Mouse (Mus musculus): ENCODE results near the gene Pabpn1l. TPM values are rescaled to one million over a fixed set of nuclear protein-coding genes. Genes with fewer than 3 reads are reported as not detected.

Gene Pabpn1l
- total and polyA plus RNA-seq, 3 experiments, result 0.10 to 0.52 TPM; not detected in 1

DNA sequence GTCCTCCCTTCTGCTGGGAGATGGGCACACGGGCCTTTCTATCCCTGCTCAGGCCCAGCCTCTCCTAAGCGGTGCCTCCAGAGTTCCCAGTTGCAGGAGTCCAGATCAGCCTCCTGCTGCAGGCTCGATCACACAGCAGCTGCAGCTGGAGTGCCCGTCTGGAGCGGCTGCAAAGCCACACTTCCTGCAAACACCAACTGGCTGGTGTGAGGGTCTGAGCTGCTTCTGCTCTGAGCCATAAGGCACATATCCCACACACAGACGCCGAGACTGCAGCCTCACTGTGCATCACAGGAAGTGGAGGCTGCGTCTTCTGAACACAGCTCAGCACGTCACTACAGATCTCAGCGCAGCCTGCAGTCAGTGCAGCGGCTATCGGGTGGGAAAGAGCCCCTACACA is 44.3 kb upstream of the Pabpn1l start:
- 33% methylated on average over 12 of the region's 12 CpGs for WGBS
- Histone ChIP-seq H3K79me2 (replicated peaks; ENCODE audit: control insufficient read depth, insufficient read depth, low read length) (peaks cover 4% of the 10 kb centered on the region), H3K36me3 (ENCODE audit: control insufficient read depth, insufficient read depth, low read length) (no peaks in the 10 kb centered on the region), H3K27me3 (ENCODE audit: control insufficient read depth, insufficient read depth, low read length) (no peaks in the 10 kb centered on the region), H3K4me3 (no peak overlapping the region; the same call in 1 of the 2 replicates), H3K9ac (ENCODE audit: low read depth, low read length) (peak overlapping the region; percentile 28), H3K4me1 (ENCODE audit: control insufficient read depth, insufficient read depth, low read length) (peaks cover 57% of the 10 kb centered on the region), H3K27ac (peak overlapping the region; percentile 90)
- TF ChIP-seq EP300 (IDR thresholded peaks at IDR 0.05; ENCODE audit: insufficient read depth, low read depth, low read length) (no peak), POLR2A (IDR thresholded peaks at IDR 0.05; ENCODE audit: insufficient read depth, low read depth, low read length) (0 out of 2 replicates have a peak, but pooled peaks have one; percentile 15), CTCF (IDR thresholded peaks at IDR 0.05) (no peak)
- intact Hi-C loops (cut with DNase I), result loop anchor here (1.0 kb wide), 1 partner anchor 9 kb away; no protein-coding TSS in a partner anchor
- peak; percentile 55 to 57 for DNase-seq

DNA sequence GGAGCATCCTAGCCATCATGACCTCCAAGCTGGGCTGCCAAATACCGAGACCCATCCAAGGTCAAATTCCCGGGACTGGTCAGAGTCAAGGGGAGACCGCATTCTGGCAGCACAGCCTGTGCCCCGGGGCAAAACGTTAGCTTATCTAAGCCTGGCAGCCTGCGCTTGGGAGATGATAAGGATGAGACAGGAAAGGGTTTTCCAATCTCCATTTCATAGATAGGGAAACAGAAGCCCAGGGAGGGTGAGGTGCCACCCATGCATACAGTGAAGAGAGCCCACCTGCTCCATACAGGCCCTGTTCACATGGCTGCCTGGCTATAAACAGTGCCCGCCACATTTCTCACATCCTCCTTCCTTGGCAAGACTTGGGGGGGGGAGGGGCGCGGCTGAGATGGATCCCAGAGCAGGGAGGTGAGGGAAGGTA is 43.8 kb upstream of the Pabpn1l start:
- TF ChIP-seq CTCF (IDR thresholded peaks at IDR 0.05) (no peak), EP300 (IDR thresholded peaks at IDR 0.05; ENCODE audit: insufficient read depth, low read depth, low read length) (peak; percentile 85)
- peak overlapping the region; percentile 28 for H3K9ac ChIP-seq (ENCODE audit: low read depth, low read length)
- no peaks in the 10 kb centered on the region for H3K27me3 ChIP-seq (ENCODE audit: control insufficient read depth, insufficient read depth, low read length)
- intact Hi-C loops (cut with DNase I), result no loop called here
- peak; percentile 70 to 78 for DNase-seq
- WGBS, result 3% methylated on average over 9 of the region's 9 CpGs
- peak overlapping the region; percentile 90 for H3K27ac ChIP-seq
- H3K4me1 ChIP-seq (ENCODE audit: control insufficient read depth, insufficient read depth, low read length), result peaks cover 62% of the 10 kb centered on the region
- no peak overlapping the region; the same call in 1 of the 2 replicates for H3K4me3 ChIP-seq
- peaks cover 5% of the 10 kb centered on the region for H3K79me2 ChIP-seq (replicated peaks; ENCODE audit: control insufficient read depth, insufficient read depth, low read length)
- no peaks in the 10 kb centered on the region for H3K36me3 ChIP-seq (ENCODE audit: control insufficient read depth, insufficient read depth, low read length)

DNA sequence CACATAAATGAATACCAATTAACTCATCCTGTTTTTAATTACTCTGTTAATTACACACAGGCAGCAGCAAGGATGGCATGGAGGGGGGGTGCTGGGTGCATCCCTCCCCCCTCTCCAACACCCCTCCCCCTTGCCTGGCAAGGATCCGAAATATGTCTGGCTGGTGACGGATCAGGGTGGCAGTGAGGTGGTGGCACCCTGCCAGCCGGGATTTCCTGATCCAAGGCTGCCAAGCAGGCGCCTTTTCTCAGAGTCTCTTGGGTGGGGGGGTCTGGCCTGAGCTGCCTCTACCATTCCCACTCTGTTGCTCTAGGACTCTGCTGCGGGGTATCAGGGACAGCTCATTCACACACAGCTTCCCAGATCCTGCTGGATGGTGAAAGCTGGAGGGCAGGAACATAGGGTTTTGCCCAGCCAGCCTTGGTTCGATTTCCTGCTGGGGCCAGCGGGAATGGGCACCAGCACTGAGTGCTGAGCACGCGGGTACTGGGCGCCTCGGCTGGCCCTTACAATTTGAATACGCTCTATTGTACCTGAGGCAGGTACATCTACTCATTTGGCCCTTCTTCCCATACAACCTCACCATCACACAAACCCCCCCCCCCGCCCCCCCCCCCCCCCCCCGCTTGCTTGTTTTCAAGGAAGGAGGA is 43.3 kb upstream of the Pabpn1l start:
- no peaks in the 10 kb centered on the region for H3K36me3 ChIP-seq (ENCODE audit: control insufficient read depth, insufficient read depth, low read length)
- H3K27ac ChIP-seq, result peak overlapping the region; percentile 90
- intact Hi-C loops (cut with DNase I), result loop anchor here (2.0 kb wide), 1 partner anchor 47 kb away; no protein-coding TSS in a partner anchor
- no peak for TF ChIP-seq POLR2A (IDR thresholded peaks at IDR 0.05; ENCODE audit: insufficient read depth, low read depth, low read length)
- no peak for TF ChIP-seq CTCF (IDR thresholded peaks at IDR 0.05)
- TF ChIP-seq EP300 (IDR thresholded peaks at IDR 0.05; ENCODE audit: insufficient read depth, low read depth, low read length), result no peak
- H3K79me2 ChIP-seq (replicated peaks; ENCODE audit: control insufficient read depth, insufficient read depth, low read length), result peaks cover 6% of the 10 kb centered on the region
- WGBS, result 18% methylated on average over 12 of the region's 14 CpGs
- peaks cover 64% of the 10 kb centered on the region for H3K4me1 ChIP-seq (ENCODE audit: control insufficient read depth, insufficient read depth, low read length)
- DNase-seq, result peak; percentile 79 to 80
- no peaks in the 10 kb centered on the region for H3K27me3 ChIP-seq (ENCODE audit: control insufficient read depth, insufficient read depth, low read length)
- H3K9ac ChIP-seq (ENCODE audit: low read depth, low read length), result peak overlapping the region; percentile 47
- H3K4me3 ChIP-seq, result 0 out of 2 replicates have a peak overlapping the region, but pooled peaks have one; percentile 19

DNA sequence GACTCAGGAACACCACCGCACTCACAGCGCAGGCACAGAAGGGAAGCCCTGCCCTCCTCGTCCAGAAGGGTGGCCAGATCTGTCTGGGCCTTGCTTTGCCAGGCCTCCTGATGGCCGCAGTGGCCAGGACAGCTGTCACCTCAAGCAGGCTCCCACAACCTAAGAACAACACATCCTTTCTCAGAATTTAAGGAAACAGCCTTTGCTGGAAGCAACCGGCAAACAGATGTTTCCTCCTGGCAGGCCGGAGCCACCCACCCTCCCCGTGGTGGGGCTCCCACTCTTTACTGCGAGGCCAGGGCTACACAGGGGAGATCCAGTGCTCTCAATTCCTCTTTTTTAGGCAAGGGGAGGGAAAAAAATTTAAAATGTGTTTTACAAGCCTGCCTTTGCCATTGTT is 42.7 kb upstream of the Pabpn1l start:
- intact Hi-C loops (cut with DNase I), result loop anchor here (2.0 kb wide), 1 partner anchor 48 kb away; no protein-coding TSS in a partner anchor
- DNase-seq, result peak; percentile 79 to 88
- Histone ChIP-seq H3K4me1 (ENCODE audit: control insufficient read depth, insufficient read depth, low read length) (peaks cover 62% of the 10 kb centered on the region), H3K27me3 (ENCODE audit: control insufficient read depth, insufficient read depth, low read length) (no peaks in the 10 kb centered on the region), H3K79me2 (replicated peaks; ENCODE audit: control insufficient read depth, insufficient read depth, low read length) (peaks cover 5% of the 10 kb centered on the region), H3K36me3 (ENCODE audit: control insufficient read depth, insufficient read depth, low read length) (no peaks in the 10 kb centered on the region), H3K4me3 (peak overlapping the region; percentile 15; the same call in 1 of the 2 replicates), H3K27ac (peak overlapping the region; percentile 90), H3K9ac (ENCODE audit: low read depth, low read length) (no peak overlapping the region)
- TF ChIP-seq POLR2A (IDR thresholded peaks at IDR 0.05; ENCODE audit: insufficient read depth, low read depth, low read length) (peak; percentile 69), EP300 (IDR thresholded peaks at IDR 0.05; ENCODE audit: insufficient read depth, low read depth, low read length) (peak; percentile 97), CTCF (IDR thresholded peaks at IDR 0.05) (peak; percentile 40)
- 23% methylated on average over 8 of the region's 8 CpGs for WGBS

- 63% methylated on average over 5 of the region's 5 CpGs for WGBS
These were observed 41.1 kb upstream of the Pabpn1l start for GRCm38 (mm10) chr8:122663670-122664069.

DNA sequence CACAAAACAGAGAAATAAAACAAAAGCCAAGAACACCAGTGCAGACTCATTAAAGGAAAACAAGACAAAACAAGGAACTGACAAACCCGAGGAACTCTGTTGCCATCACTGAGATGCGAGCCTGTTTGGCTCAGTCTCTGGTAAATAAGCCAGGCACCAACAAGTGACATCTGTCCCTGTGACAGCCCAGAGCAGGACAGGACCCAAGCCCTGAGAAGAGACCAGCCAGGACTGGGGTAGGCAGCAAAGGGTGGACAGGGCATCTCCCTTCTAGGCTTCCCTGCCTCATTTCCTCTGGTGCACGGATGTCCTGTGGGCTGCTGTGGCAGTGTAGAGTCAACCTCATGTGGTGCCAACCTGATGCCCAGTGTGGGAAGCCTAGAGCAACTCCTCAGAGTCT is 40.6 kb upstream of the Pabpn1l start:
- no peak overlapping the region for H3K9ac ChIP-seq (ENCODE audit: low read depth, low read length)
- H3K4me3 ChIP-seq, result no peak overlapping the region
- H3K27ac ChIP-seq, result peak overlapping the region; percentile 90
- intact Hi-C loops (cut with DNase I), result no loop called here
- H3K27me3 ChIP-seq (ENCODE audit: control insufficient read depth, insufficient read depth, low read length), result no peaks in the 10 kb centered on the region
- DNase-seq, result no peak
- 28% methylated on average over 3 of the region's 3 CpGs for WGBS
- peaks cover 67% of the 10 kb centered on the region for H3K4me1 ChIP-seq (ENCODE audit: control insufficient read depth, insufficient read depth, low read length)
- no peak for TF ChIP-seq POLR2A (IDR thresholded peaks at IDR 0.05; ENCODE audit: insufficient read depth, low read depth, low read length)
- TF ChIP-seq EP300 (IDR thresholded peaks at IDR 0.05; ENCODE audit: insufficient read depth, low read depth, low read length), result no peak
- no peak for TF ChIP-seq CTCF (IDR thresholded peaks at IDR 0.05)
- no peaks in the 10 kb centered on the region for H3K36me3 ChIP-seq (ENCODE audit: control insufficient read depth, insufficient read depth, low read length)
- H3K79me2 ChIP-seq (replicated peaks; ENCODE audit: control insufficient read depth, insufficient read depth, low read length), result peaks cover 5% of the 10 kb centered on the region

More at GRCm38 (mm10) chr8:122663670-122664069, 41.1 kb upstream of the Pabpn1l start:
- Histone ChIP-seq H3K4me3 (no peak overlapping the region), H3K36me3 (ENCODE audit: control insufficient read depth, insufficient read depth, low read length) (no peaks in the 10 kb centered on the region), H3K27ac (peak overlapping the region; percentile 90), H3K27me3 (ENCODE audit: control insufficient read depth, insufficient read depth, low read length) (no peaks in the 10 kb centered on the region), H3K4me1 (ENCODE audit: control insufficient read depth, insufficient read depth, low read length) (peaks cover 64% of the 10 kb centered on the region), H3K9ac (ENCODE audit: low read depth, low read length) (no peak overlapping the region), H3K79me2 (replicated peaks; ENCODE audit: control insufficient read depth, insufficient read depth, low read length) (peaks cover 5% of the 10 kb centered on the region)
- no peak for DNase-seq
- intact Hi-C loops (cut with DNase I), result loop anchor here (2.0 kb wide), 1 partner anchor 49 kb away; no protein-coding TSS in a partner anchor
- TF ChIP-seq CTCF (IDR thresholded peaks at IDR 0.05), result no peak
